Mouse (Mus musculus) T-helper 2 cell (primary cell): ENCODE results near the gene Sez6.

Source experiments
- in situ Hi-C: fragments of 300-600 bp; cut with MboI, MseI; formaldehyde crosslinking; loops from one replicate; pipeline ENCODE4 v1.15.1; 2025; ENCODE audit warnings: high pct_unique_total_duplicates

Sez6 gene

DNA sequence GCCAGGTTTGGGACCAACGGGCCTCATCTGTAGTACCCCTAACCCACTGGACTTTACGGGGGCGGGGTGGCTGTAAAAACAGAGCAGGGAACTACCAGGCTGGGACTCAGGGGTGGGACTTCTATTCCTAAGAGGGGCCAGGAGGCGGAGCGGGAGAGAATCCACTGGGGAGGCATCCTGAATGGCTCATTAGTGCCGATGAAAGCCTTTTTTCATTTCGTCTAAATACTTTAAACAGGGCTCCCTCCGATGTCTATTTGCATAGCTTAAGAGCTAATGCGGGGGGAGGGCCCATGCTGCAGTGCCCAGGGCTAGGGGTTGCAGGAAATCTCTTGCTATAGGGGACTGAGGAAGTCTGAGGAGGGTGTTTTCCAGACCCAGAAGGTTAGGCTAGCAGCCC is 17.3 kb downstream of the Sez6 start:
- in situ Hi-C loops: no loop called here

DNA sequence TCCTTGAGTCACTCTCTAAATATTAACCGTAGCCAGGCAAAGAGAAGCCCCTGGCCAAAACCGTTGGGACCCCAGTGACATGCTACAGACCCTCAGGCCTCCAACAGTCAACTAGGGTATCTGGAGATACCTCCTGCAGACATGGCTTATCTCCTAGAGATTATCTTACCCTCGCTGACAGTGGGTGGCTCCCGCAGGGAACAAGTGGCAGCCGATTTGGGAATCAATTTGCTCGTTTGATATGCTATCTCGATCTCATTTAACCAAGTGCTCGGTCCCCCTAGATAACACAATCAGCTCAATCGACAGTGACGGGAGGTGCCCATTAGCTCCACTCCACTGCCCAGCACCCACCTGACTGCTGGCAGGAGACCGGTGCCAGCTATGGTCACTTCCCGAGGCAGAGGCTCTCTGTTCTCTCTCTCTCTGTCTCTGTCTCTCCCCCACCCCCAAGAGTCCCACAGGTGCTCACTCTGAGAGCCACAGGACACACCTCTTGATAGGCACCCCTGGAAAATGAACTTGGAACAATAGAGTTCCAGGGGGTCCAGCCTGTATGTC is 19.6 kb downstream of the Sez6 start:
- in situ Hi-C loops: no loop called here

DNA sequence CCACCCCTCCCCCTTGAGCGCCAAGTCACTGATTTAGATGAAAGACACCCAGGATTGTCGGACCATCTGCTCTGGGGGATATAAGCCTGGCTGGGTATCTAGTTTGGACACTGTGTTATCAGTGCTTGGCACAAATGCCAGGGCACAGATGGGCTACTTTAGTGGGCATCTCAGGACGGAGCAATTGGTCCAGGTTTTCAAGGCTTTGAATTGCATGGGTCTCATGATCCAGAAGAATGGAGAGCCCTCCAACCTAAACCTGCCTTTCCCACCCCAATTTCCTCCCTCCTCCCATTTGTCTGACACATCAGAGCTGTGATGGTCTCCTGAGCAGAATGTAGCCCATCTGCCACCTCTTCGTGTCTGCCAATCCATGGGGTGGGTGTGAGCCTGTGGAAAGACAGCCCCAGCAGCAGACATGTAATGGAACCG is 20.2 kb downstream of the Sez6 start:
- in situ Hi-C loops: no loop called here

DNA sequence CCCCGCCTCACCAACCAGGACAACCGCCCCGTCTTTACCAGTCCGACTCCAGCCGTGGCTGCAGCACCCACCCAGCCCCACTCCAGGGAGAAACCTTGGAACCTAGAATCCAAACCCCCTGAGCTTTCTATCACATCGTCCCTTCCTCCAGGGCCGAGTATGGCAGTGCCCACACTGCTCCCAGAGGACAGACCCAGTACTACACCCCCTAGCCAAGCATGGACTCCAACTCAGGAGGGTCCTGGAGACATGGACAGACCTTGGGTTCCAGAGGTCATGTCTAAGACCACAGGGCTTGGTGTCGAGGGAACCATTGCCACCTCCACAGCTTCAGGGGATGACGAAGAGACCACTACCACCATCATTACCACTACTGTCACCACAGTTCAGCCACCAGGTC is 23.1 kb downstream of the Sez6 start:
- in situ Hi-C loops: no loop called here

DNA sequence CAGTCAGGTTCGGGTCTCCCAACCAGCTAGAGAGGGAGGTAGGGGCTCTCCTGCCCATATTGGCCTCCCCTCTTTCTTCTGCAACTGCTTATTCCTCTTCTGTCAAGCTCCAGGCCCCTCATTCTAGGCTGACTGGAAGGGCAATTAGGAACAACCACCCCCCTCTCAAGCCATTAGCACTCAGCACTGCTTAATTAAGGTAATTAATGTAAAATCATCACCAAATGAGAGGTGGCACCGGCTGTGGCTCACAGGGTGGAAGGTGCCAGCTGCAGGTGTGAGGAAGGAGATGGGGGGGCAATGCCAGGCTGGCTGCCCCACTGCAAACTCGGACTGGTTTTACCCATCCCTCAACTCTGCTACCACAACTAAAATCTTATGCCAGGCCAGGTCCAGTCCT is 25.8 kb downstream of the Sez6 start:
- in situ Hi-C loops: loop anchor here (5.0 kb wide), 1 partner anchor 224 kb away; no protein-coding TSS in a partner anchor

DNA sequence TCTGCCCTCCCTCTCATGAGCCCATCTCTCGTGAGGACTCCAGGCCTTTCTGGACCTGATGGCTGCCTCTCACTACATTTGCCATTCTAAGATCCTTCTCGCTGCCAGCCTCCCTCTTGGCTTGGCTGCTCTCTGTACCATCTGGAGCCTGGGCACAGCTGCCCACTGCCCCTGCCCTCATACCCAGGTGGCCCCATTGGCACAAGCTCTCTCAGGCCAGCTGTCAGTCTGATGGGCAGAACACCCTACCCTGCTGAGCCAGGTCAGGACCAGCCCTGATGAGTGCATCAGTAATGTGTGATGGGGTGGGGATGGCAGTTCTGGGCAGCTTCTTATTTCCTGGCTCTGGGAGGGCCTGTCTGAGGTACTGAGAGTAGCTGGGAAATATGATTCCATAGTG is 27.7 kb downstream of the Sez6 start:
- in situ Hi-C loops: loop anchor here (5.0 kb wide), 1 partner anchor 226 kb away; no protein-coding TSS in a partner anchor

DNA sequence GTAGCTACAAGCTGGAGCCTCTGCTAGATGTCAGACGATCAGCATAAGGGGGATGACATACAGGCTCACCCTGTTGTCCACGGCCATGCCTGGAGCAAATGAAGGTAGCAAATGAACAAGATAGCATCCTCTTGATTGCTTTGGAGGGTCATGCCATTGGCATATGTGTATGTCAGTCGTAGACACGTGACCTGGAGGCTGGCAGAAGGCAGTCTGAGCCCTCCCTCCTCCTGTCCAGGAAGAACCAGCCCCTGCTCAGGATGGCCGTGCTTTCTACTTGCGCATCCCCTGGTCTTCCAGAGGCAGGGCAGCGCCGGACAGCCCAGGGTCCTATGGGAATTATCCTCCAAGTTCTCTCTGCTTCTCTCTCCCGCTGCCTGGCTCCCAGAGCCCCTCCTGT is 28.3 kb downstream of the Sez6 start:
- in situ Hi-C loops: loop anchor here (5.0 kb wide), 1 partner anchor 227 kb away; no protein-coding TSS in a partner anchor

DNA sequence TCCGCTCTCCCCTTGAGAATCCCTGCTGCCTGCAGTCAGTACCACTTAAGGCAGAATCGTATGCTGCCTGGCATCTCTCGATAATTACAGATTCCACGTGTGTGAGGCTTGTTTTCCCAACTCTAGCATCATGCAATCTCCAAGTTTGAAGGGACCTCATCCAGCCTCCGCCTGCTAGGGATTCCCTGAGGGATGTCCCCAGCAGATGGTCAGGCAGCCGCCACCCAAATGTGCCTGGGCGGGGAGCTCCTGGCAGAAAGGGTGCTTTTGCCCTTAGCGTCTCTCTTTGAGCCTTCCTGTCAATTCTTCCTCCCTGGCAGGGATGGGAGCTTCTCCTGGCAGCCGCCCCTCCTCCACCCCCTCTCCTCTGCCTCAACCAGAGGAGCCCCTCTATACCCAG is 29.6 kb downstream of the Sez6 start:
- in situ Hi-C loops: loop anchor here (5.0 kb wide), 1 partner anchor 303 kb away; no protein-coding TSS in a partner anchor

DNA sequence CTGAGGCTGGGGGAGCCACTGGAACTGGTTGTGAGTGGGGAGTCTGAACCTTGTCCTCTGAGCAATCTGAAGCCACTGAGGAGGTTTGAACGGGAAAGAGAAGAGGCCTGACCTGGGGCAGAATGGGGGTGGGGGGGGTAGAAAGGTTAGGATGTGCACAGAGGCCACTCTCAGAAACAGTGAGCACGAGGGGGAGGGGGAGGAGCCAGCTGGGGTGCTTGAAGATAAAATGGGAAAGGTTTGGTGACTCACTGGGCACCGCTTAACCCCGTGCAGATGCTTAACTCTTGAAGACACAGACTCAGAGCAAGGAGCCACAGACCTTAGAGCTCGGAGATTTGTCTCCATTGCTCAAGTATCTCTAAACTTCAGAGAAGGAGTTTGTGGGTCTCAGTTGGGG is 30.3 kb downstream of the Sez6 start:
- in situ Hi-C loops: loop anchor here (5.0 kb wide), 1 partner anchor 304 kb away; no protein-coding TSS in a partner anchor

DNA sequence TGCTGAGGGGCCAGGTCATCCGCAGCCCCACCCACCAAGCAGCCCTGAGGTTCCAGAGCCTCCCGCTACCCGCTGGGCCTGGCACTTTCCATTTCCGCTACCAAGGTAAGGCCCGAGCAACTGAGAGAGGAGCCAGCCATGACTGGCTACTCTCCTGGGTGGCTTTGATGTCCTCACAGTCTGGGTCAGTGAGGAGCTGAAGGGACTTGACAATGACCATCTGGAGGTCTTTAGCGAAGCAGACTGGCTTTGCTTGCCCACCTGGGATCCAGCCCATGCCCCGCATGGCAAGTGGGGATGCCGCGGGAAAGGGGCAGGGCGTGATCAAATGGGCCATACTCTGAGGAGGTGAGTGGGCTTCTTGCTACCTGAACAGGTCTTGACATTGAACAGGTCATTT is 32.3 kb downstream of the Sez6 start:
- in situ Hi-C loops: loop anchor here (5.0 kb wide), 1 partner anchor 306 kb away; no protein-coding TSS in a partner anchor

DNA sequence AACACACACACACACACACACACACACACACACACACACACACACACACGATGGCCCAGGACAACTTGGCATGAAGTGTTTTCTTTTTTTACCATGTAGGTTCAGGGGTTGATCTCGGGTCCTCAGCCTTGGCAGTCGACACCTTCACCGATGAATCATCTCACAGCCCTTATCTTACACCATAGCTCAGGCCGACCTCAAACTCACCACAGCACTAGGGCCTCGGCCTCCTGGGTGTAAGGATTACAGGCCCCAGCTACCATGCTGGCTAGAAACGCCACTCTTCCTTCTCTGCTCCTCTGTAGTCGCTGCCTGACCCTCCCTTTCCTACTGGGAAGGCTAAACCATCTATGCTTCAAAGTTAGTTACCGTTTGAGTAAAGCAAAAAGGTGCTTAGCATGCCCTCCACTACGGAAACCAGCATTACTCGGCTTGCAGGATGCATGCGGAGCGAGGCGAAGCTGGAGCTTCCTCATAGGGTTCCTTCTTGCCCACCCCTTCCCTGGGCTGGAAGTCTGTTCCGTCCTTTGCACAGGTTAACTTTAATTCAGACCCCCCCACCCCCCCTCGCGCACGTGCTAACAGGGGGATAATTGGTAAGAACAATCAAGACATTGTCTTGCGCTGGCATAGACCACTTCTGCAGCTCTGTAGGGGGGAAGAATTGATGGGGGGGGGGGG is 34.0 kb downstream of the Sez6 start:
- in situ Hi-C loops: loop anchor here (5.0 kb wide), 2 partner anchors 137 to 307 kb away; no protein-coding TSS in a partner anchor

DNA sequence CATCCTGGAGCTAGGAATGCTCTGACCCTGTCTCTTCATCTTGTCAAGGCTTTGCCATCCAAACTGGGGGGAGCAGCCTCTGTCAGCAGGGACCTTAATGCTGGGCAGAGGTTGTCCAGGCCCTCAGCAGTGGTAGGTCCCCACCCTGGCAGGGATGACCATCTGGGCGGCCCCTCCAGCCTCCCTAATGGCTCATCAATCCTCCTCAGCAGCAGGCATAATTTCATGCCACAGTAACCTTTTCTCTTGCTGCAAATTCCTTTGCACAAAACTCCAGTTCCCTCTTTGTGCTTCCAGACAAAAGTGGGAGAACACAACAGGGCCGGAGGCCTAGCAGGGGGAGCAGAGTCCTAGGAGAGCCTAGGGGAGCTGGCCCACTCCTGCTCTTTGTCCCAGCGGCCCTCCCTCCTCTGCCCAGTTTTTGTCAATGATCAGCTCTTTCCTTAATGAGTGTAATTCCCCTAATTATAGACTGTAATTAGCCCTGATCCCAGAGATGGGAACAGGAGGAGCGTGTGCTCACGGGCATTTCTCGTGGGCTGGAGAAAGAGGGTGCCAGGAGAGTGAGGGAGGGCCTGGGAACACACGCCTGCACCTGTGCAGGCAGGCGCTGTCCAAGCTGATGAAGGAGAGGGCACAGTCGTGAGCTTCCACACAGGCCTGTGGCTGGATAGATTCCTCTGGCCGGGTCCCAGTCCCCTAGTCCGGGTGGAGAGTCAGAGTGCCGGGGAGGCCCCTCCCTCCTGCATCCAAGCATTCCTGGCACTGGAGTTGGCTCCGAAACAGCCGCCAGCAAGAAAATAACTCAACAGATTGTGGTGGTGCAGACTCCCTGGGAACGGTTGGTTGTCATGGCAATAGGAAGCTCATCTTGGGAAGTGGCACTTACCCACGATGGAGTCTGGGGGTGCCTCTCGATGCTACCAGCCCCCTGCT is 34.8 kb downstream of the Sez6 start:
- in situ Hi-C loops: loop anchor here (5.0 kb wide), 1 partner anchor 138 kb away; no protein-coding TSS in a partner anchor

DNA sequence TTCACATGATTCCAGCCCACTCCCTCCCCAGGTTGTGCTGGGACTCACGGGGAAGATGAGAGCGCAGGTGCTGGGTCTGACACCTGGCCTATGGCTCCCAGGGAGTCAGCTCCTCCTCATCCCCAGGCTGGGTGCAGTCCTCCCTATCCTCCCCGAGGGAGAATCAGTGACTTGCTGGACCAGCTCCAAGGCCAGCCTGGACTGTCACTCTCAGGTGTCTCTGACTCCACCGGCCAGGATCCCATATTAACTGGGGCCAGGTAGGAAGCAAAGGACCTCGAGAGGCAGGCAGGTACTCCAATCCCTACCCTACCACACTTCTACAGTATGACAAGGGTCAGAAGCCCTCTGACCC is 35.4 kb downstream of the Sez6 start:
- in situ Hi-C loops: loop anchor here (5.0 kb wide), 1 partner anchor 139 kb away; no protein-coding TSS in a partner anchor

DNA sequence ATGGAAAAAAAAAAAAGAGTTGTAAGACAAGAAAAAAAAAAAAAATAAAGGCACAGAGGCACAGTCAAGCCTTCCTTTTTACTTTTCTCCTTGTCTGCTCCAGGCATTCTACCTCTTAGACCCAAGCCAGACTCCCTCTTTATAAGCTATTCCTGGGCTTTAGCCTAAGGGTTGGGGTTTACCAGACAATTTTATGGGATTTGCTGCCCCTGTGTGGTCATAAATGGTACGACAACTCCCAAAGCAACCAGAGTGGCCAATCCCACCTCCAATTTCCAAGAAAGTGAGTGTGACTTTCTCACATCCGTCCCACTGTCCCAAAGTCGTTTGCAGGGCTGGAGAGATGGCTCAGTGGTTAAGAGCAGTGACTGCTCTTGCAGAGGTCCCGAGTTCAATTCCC is 36.5 kb downstream of the Sez6 start:
- in situ Hi-C loops: loop anchor here (5.0 kb wide), 1 partner anchor 140 kb away; no protein-coding TSS in a partner anchor

DNA sequence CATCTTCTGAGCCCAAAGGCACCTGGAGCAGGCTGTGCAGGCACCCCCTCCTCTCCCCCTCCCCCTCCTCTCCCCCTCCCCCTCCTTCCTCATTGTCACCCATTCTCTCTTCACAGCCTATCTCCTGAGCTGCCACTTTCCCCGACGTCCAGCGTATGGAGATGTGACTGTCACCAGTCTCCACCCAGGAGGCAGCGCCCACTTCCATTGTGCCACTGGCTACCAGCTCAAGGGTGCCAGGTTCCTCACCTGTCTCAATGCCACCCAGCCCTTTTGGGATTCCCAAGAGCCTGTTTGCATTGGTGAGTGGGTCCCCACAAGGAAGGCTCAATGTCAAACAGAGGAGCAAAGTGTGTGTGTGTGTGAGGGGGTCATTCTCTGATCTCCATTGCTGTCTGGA is 38.2 kb downstream of the Sez6 start:
- in situ Hi-C loops: loop anchor here (5.0 kb wide), 1 partner anchor 141 kb away; no protein-coding TSS in a partner anchor

DNA sequence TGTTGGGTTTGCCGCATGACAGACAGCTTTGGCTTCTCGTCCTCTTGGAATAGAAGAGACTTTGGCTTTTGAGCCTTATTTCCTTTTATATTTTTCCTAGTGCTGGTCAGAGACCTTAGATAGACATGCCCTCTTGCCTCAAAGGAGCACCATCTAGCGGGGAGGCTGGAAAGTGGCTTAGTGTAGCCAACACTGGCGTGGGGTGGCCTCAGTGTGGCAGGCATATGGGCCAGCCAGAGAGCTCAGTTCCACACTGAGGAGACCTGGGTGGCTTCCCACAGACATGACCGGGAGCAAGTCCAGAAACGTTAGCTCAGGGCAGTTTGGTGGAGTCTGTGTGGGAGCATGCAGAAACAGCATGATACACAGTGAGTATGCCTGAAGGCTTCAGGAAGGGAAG is 40.1 kb downstream of the Sez6 start:
- in situ Hi-C loops: loop anchor here (10.0 kb wide), 1 partner anchor 616 kb away; no protein-coding TSS in a partner anchor

DNA sequence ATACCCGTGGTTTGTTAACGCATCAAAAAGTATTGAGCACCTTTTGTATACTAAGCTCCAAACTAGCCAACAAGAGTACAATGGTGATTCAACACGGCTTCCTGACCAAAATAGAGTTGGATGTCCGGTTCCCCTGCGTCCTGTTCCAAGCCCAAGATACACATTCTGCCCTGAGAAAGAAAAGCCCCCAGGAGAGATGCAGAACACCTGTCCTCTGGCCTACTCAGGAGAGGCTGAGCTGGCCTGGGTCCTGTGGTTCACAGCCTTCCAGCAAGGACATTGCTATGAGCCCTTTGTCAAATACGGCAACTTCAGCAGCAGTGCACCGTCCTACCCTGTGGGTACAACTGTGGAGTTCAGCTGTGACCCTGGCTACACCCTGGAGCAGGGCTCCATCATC is 42.9 kb downstream of the Sez6 start:
- in situ Hi-C loops: loop anchor here (10.0 kb wide), 1 partner anchor 619 kb away; no protein-coding TSS in a partner anchor

DNA sequence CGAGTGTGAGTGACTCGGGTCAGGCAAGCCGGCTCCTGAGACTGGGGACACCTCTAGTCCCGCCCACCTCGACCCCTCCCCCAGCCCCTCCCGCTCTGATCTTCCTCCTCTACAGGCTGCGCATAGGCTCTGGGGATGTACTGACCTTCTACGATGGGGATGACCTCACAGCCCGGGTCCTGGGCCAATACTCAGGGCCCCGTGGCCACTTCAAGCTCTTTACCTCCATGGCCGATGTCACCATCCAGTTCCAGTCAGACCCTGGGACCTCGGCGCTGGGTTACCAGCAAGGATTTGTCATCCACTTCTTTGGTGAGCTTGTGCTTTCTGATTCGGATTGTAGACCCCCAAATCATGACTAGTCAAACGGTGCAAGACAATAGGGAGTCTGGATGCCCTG is 43.7 kb downstream of the Sez6 start:
- in situ Hi-C loops: loop anchor here (10.0 kb wide), 1 partner anchor 620 kb away; no protein-coding TSS in a partner anchor

DNA sequence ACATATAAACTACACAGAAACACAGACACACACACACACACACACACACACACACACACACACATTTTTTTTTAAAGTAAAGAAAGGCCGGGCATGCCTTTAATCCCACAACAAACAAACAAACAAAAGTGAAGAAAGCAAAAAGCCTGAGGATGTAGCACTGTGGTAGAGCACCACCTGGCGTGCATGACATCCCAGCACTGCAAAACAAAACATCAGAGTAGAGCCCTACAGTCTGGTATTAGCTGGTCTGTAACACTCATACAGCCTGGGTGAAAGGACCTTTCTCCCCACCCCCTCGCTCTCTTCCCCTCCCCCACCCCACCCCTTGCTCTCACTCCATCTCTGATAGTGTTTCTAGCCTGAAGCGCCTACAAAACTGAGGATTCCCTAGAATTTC is 45.3 kb downstream of the Sez6 start:
- in situ Hi-C loops: loop anchor here (10.0 kb wide), 1 partner anchor 621 kb away; no protein-coding TSS in a partner anchor

DNA sequence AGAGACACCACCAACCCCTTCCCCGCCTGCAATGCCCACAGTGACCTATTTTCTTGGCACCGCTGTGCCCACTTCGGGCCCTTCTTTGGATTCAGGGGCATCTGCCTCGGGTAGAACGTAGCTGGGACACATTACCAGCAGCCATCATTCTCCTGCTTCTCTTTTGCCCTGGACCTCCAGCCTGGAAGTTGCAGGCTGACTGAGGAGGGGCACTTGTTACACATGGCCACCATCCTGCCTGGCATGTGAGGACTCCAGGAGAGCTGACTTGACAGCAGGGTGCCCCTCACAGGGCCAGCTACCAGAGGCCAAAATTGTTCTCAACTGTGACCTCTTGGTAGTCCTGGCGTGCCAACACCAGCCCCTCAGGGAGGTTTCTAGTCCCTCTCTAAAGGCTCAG is 47.6 kb downstream of the Sez6 start:
- in situ Hi-C loops: loop anchor here (10.0 kb wide), 1 partner anchor 623 kb away; no protein-coding TSS in a partner anchor

DNA sequence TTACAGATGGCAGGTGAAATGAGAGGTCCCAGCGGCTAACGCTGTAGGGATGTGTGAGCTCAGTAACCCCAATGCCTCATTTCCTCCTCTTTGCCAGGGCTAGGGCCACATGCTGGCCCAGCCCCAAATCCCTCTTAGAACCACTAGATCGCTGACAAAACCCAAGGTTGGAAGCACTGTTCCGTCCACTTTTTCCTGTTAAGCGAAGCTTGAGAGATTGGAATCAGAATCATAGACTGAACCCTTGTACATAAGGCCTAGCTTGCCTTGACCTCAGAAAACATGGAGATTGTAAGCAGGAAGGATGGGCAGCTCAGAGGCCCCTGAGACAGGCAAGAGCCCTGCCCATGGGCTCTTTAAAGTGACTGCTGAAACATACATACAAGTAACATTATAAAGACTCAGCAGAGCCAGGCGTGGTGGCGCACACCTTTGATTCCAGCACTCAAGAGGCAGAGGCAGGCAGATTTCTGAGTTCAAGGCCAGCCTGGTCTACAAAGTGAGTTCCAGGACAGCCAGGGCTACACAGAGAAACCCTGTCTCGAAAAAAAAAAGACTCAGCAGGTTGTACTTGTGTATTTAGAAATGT is 48.7 kb downstream of the Sez6 start:
- in situ Hi-C loops: loop anchor here (10.0 kb wide), 1 partner anchor 625 kb away; no protein-coding TSS in a partner anchor
